Mouse (Mus musculus) gastrocnemius, adult 8-10 months (tissue): Measurements from ENCODE around the gene Defb10. TPM values are rescaled to one million over a fixed set of nuclear protein-coding genes. Genes with fewer than 3 reads are reported as not detected.
"Not testable (repeated sequence)": the region's sequence is repeated elsewhere in the genome, so short reads cannot be mapped to it uniquely, and the experiment has no call there.

ENCODE experiments used
- DNase-seq, 2 experiments: peaks; one replicate each; pipeline ENCODE4 v3.0.0; 2022; ENCODE audit warnings: low spot score in 2 of 2
- total RNA-seq, 4 experiments: library from RNA; stranded (reverse); gene quantifications; 2 replicates each; pipeline ENCODE4 v1.2.4; 2022

Defb10 gene
- total RNA-seq, result not detected

GRCm38 (mm10) chr8:21858586-21858985 lies at the start of gene Defb10:
Gene Defb10, plus strand, starts transcription at chr8:21858901.
- DNase-seq, result not testable (repeated sequence)

GRCm38 (mm10) chr8:21885321-21885720 lies 26.6 kb downstream of the Defb10 start, which contains the start of gene Defb9:
Gene Defb9, minus strand, starts transcription at chr8:21885421.
- not testable (repeated sequence) for DNase-seq

- not testable (repeated sequence) for DNase-seq
These were observed 47.6 kb downstream of the Defb10 start, which contains the start of gene Defb11 for GRCm38 (mm10) chr8:21906290-21906689. Gene Defb11, minus strand, starts transcription at chr8:21906412.

Other genes starting within 250 kb of the Defb10 start
- not detected for gene Defa26, start 240.7 kb upstream of the Defb10 start, total RNA-seq
- not detected for gene Defa17, start 203.1 kb upstream of the Defb10 start, total RNA-seq
- not detected for gene Defa34, start 193.1 kb upstream of the Defb10 start, total RNA-seq
- not detected for gene AY761184, start 155.3 kb upstream of the Defb10 start, total RNA-seq
- gene Defa24, start 124.4 kb upstream of the Defb10 start, total RNA-seq, result not detected
- not detected for gene Defb50, start 35.4 kb upstream of the Defb10 start, total RNA-seq
- not detected for gene Defb2, start 19.0 kb upstream of the Defb10 start, total RNA-seq
- gene Defb9, start 26.5 kb downstream of the Defb10 start, total RNA-seq, result not detected
- gene Defb11, start 47.5 kb downstream of the Defb10 start, total RNA-seq, result not detected
- gene Defb15, start 73.8 kb downstream of the Defb10 start, total RNA-seq, result not detected
- gene Defb35, start 79.5 kb downstream of the Defb10 start, total RNA-seq, result not detected
- gene Defb13, start 87.9 kb downstream of the Defb10 start, total RNA-seq, result not detected
- gene Fam90a1a, start 99.8 kb downstream of the Defb10 start, total RNA-seq, result not detected
- gene Ccdc70, start 110.9 kb downstream of the Defb10 start, total RNA-seq, result not detected
- under 1 TPM in 1 of 4 experiments, not detected in 3; 0.05 TPM for gene Atp7b, start 201.4 kb downstream of the Defb10 start, total RNA-seq
- 1 to 10 TPM; 6.9 to 9.2 (median 7.9) TPM for gene Alg11, start 201.8 kb downstream of the Defb10 start, total RNA-seq